Mouse (Mus musculus) MEL (cell line): ENCODE results near the gene Calhm2. TPM values are rescaled to one million over a fixed set of nuclear protein-coding genes. Genes with fewer than 3 reads are reported as not detected.

ENCODE experiments used
- DNase-seq: peaks from one replicate; pipeline ENCODE4 v3.0.0; 2011; ENCODE audit warnings: low read depth, low spot score
- H3K27ac ChIP-seq: 2 replicates; pipeline ENCODE4 v1.5.1; 2012; ENCODE audit warnings: low read depth, mild to moderate bottlenecking, control low read depth, low read length, moderate library complexity; ENCODE audit not compliant: control insufficient read depth
- H3K27me3 ChIP-seq, 2 experiments: fragments of 150-350 bp in 1 of 2; sonication (generic) in 1 of 2; 2 replicates each; pipeline ENCODE4 v1.6.1; 2012; ENCODE audit warnings: low read length in 2 of 2, mild to moderate bottlenecking in 2 of 2, improper control_type of control experiment in 1 of 2, moderate library complexity in 1 of 2; ENCODE audit not compliant: insufficient read depth in 2 of 2, control insufficient read depth in 1 of 2
- H3K36me3 ChIP-seq, 2 experiments: 2 replicates each; pipeline ENCODE4 v1.6.1; 2012 to 2014; ENCODE audit warnings: low read length in 2 of 2, improper control_type of control experiment in 1 of 2, inconsistent platforms in 1 of 2, mild to moderate bottlenecking in 1 of 2; ENCODE audit not compliant: insufficient read depth in 2 of 2, control insufficient read depth in 1 of 2
- H3K4me1 ChIP-seq, 2 experiments: fragments of 150-350 bp in 1 of 2; sonication (generic) in 1 of 2; 2 replicates each; pipeline ENCODE4 v1.6.1; 2012; ENCODE audit warnings: low read length in 2 of 2, improper control_type of control experiment in 1 of 2, mild to moderate bottlenecking in 1 of 2; ENCODE audit not compliant: insufficient read depth in 2 of 2, control insufficient read depth in 1 of 2
- H3K4me3 ChIP-seq, 2 experiments: fragments of 150-350 bp in 1 of 2; sonication (generic) in 1 of 2; 2 replicates each; pipeline ENCODE4 v1.5.1; 2012; ENCODE audit warnings: low read depth in 2 of 2, low read length in 2 of 2, mild to moderate bottlenecking in 2 of 2, moderate library complexity in 2 of 2, control low read depth in 1 of 2, improper control_type of control experiment in 1 of 2; ENCODE audit not compliant: control insufficient read depth in 1 of 2, insufficient read depth in 1 of 2
- H3K79me2 ChIP-seq: 2 replicates; pipeline ENCODE4 v1.6.1; 2012; ENCODE audit warnings: mild to moderate bottlenecking, low read length, moderate library complexity; ENCODE audit not compliant: control insufficient read depth, poor library complexity, insufficient read depth
- H3K9ac ChIP-seq: 2 replicates; pipeline ENCODE4 v1.6.1; 2012; ENCODE audit warnings: low read depth, mild to moderate bottlenecking, control low read depth, low read length, moderate library complexity; ENCODE audit not compliant: control insufficient read depth, poor library complexity, severe bottlenecking
- H3K9me3 ChIP-seq: fragments of 150-350 bp; sonication (generic); replicated peaks from 2 replicates; pipeline ENCODE4 v1.6.1; 2012; ENCODE audit warnings: mild to moderate bottlenecking, low read length, improper control_type of control experiment, moderate library complexity; ENCODE audit not compliant: insufficient read depth
- CTCF ChIP-seq, 3 experiments: IDR thresholded peaks in 2 of 3; conservative IDR thresholded peaks in 1 of 3; 2 replicates each; pipeline ENCODE4 v1.5.1; 2011 to 2012; ENCODE audit warnings: low read length in 3 of 3, low read depth in 2 of 3, mild to moderate bottlenecking in 2 of 3, improper control_type of control experiment in 1 of 3, inconsistent platforms in 1 of 3, mixed read lengths in 1 of 3, moderate library complexity in 1 of 3; ENCODE audit not compliant: control insufficient read depth in 1 of 3, insufficient read depth in 1 of 3, poor library complexity in 1 of 3, severe bottlenecking in 1 of 3
- E2F4 ChIP-seq: IDR thresholded peaks from 2 replicates; pipeline ENCODE4 v1.6.1; 2011; ENCODE audit warnings: low read depth, low read length, improper control_type of control experiment, borderline replicate concordance
- ELF1 ChIP-seq: IDR thresholded peaks from 2 replicates; pipeline ENCODE4 v1.6.1; 2014; ENCODE audit warnings: low read depth, mild to moderate bottlenecking, inconsistent platforms, low read length, improper control_type of control experiment, moderate library complexity
- EP300 ChIP-seq, 2 experiments: IDR thresholded peaks; 2 replicates each; pipeline ENCODE4 v1.6.1; 2011; ENCODE audit warnings: improper control_type of control experiment in 2 of 2, low read length in 2 of 2, low read depth in 1 of 2, mild to moderate bottlenecking in 1 of 2
- ETS1 ChIP-seq: IDR thresholded peaks from 2 replicates; pipeline ENCODE4 v1.6.1; 2012; ENCODE audit warnings: low read depth, mild to moderate bottlenecking, inconsistent platforms, low read length, improper control_type of control experiment, moderate library complexity
- GABPA ChIP-seq: IDR thresholded peaks from 2 replicates; pipeline ENCODE4 v1.6.1; 2012; ENCODE audit warnings: low read depth, mild to moderate bottlenecking, inconsistent platforms, low read length, improper control_type of control experiment, moderate library complexity
- KAT2A ChIP-seq: conservative IDR thresholded peaks from 2 replicates; pipeline ENCODE4 v1.6.1; 2012; ENCODE audit warnings: low read depth, low read length, improper control_type of control experiment, inconsistent platforms
- MAFK ChIP-seq: IDR thresholded peaks from 2 replicates; pipeline ENCODE4 v1.6.1; 2011; ENCODE audit warnings: low read depth, mild to moderate bottlenecking, low read length, improper control_type of control experiment, borderline replicate concordance
- MAZ ChIP-seq: IDR thresholded peaks from 2 replicates; pipeline ENCODE4 v1.6.1; 2012; ENCODE audit warnings: low read depth, mild to moderate bottlenecking, inconsistent platforms, low read length, improper control_type of control experiment
- MEF2A ChIP-seq: IDR thresholded peaks from 2 replicates; pipeline ENCODE4 v1.6.1; 2014; ENCODE audit warnings: low read depth, mild to moderate bottlenecking, inconsistent platforms, low read length, improper control_type of control experiment; ENCODE audit not compliant: poor library complexity, insufficient replicate concordance, severe bottlenecking; ENCODE audit errors: extremely low read depth
- MXI1 ChIP-seq: IDR thresholded peaks from 2 replicates; pipeline ENCODE4 v1.6.1; 2011; ENCODE audit warnings: mild to moderate bottlenecking, low read depth, low read length, improper control_type of control experiment
- NELFE ChIP-seq: IDR thresholded peaks from 2 replicates; pipeline ENCODE4 v1.6.1; 2011; ENCODE audit warnings: low read depth, low read length, improper control_type of control experiment
- POLR2A ChIP-seq, 2 experiments: IDR thresholded peaks; 2 replicates each; pipeline ENCODE4 v1.6.1; 2011 to 2012; ENCODE audit warnings: low read length in 2 of 2, mild to moderate bottlenecking in 2 of 2, control low read depth in 1 of 2, improper control_type of control experiment in 1 of 2, low read depth in 1 of 2, moderate library complexity in 1 of 2; ENCODE audit not compliant: control insufficient read depth in 1 of 2, insufficient read depth in 1 of 2, poor library complexity in 1 of 2
- POLR2AphosphoS2 ChIP-seq: IDR thresholded peaks from 2 replicates; pipeline ENCODE4 v1.6.1; 2011; ENCODE audit warnings: low read length, improper control_type of control experiment
- POLR2AphosphoS5 ChIP-seq: IDR thresholded peaks from 2 replicates; pipeline ENCODE4 v1.6.1; 2012; ENCODE audit warnings: low read depth, borderline replicate concordance, mild to moderate bottlenecking, inconsistent platforms, low read length, moderate library complexity, mixed read lengths
- RAD21 ChIP-seq: IDR thresholded peaks from 2 replicates; pipeline ENCODE4 v1.6.1; 2011; ENCODE audit warnings: mild to moderate bottlenecking, low read depth, low read length, improper control_type of control experiment
- RCOR1 ChIP-seq: IDR thresholded peaks from 2 replicates; pipeline ENCODE4 v1.6.1; 2012; ENCODE audit warnings: low read depth, mild to moderate bottlenecking, inconsistent platforms, low read length, improper control_type of control experiment
- SIN3A ChIP-seq: IDR thresholded peaks from 2 replicates; pipeline ENCODE4 v1.6.1; 2012; ENCODE audit warnings: low read length, improper control_type of control experiment, inconsistent platforms
- SMC3 ChIP-seq: IDR thresholded peaks from 2 replicates; pipeline ENCODE4 v1.6.1; 2011; ENCODE audit warnings: low read depth, low read length, improper control_type of control experiment
- TAL1 ChIP-seq: IDR thresholded peaks from 2 replicates; pipeline ENCODE4 v1.6.1; 2012; ENCODE audit warnings: mild to moderate bottlenecking, inconsistent platforms, low read length, moderate library complexity, mixed read lengths
- TBP ChIP-seq: IDR thresholded peaks from 2 replicates; pipeline ENCODE4 v1.8.0; 2011; ENCODE audit warnings: low read depth, low read length, improper control_type of control experiment
- TCF12 ChIP-seq: IDR thresholded peaks from 2 replicates; pipeline ENCODE4 v1.6.1; 2014; ENCODE audit warnings: low read depth, mild to moderate bottlenecking, inconsistent platforms, low read length, improper control_type of control experiment, moderate library complexity
- USF1 ChIP-seq: IDR thresholded peaks from 2 replicates; pipeline ENCODE4 v1.6.1; 2014; ENCODE audit warnings: low read depth, mild to moderate bottlenecking, inconsistent platforms, low read length, improper control_type of control experiment, moderate library complexity
- USF2 ChIP-seq, 2 experiments: IDR thresholded peaks; 2 replicates each; pipeline ENCODE4 v1.6.1; 2011 to 2012; ENCODE audit warnings: improper control_type of control experiment in 2 of 2, low read length in 2 of 2, borderline replicate concordance in 1 of 2, inconsistent platforms in 1 of 2, low read depth in 1 of 2, mild to moderate bottlenecking in 1 of 2; ENCODE audit not compliant: insufficient read depth in 1 of 2
- ZC3H11A ChIP-seq: IDR thresholded peaks from 2 replicates; pipeline ENCODE4 v1.6.1; 2012; ENCODE audit warnings: low read depth, mild to moderate bottlenecking, inconsistent platforms, low read length, improper control_type of control experiment
- ZKSCAN1 ChIP-seq: IDR thresholded peaks from 2 replicates; pipeline ENCODE4 v1.6.1; 2012; ENCODE audit warnings: low read depth, mild to moderate bottlenecking, inconsistent platforms, low read length, improper control_type of control experiment, moderate library complexity
- ZMIZ1 ChIP-seq: IDR thresholded peaks from 2 replicates; pipeline ENCODE4 v1.6.1; 2012; ENCODE audit warnings: low read depth, mild to moderate bottlenecking, inconsistent platforms, low read length, improper control_type of control experiment, moderate library complexity
- polyA plus RNA-seq, 2 experiments: library from polyadenylated mRNA; stranded (reverse) in 1 of 2; unstranded in 1 of 2; fragments of >175 nt in 1 of 2; fragments of >200 nt in 1 of 2; gene quantifications; 2 replicates each; pipeline versions ENCODE4 v1.2.1 to v1.2.4; 2012; ENCODE audit warnings: low replicate concordance in 2 of 2, low read depth in 1 of 2; ENCODE audit not compliant: insufficient read length in 2 of 2, insufficient read depth in 1 of 2, missing spikeins in 1 of 2
- total RNA-seq: library from RNA; depleted of rRNA; stranded (reverse); fragments of 300-350 nt; gene quantifications from 2 replicates; pipeline ENCODE4 v1.2.3, GENCODE M21; 2012

The Calhm2 gene
- total and polyA plus RNA-seq, 3 experiments, result 11.1 to 11.2 TPM; not detected in 1

GRCm38 (mm10) chr19:47122802-47123201 lies 15.3 kb downstream of the Calhm2 start:
- Histone ChIP-seq H3K27me3 (no peaks in the 10 kb centered on the region), H3K4me3 (no peak overlapping the region), H3K36me3 (peaks cover 0 to 30% of the 10 kb centered on the region in 2 experiments; a peak in 2 of 4 replicates), H3K9me3 (no peaks in the 10 kb centered on the region), H3K9ac (no peak overlapping the region), H3K4me1 (no peaks in the 10 kb centered on the region; a peak in 1 of 4 replicates), H3K79me2 (no peaks in the 10 kb centered on the region), H3K27ac (no peak overlapping the region)
- peak; percentile 83 for DNase-seq
- TF ChIP-seq POLR2AphosphoS5, result no peak
- peak; percentile 84 for TF ChIP-seq SMC3
- TF ChIP-seq CTCF (IDR thresholded peaks at IDR 0.05 in 2 of 3, conservative IDR thresholded peaks at IDR 0.05 in 1 of 3; ENCODE audit: control insufficient read depth in 1 of 3, insufficient read depth in 1 of 3, low read depth in 2 of 3, low read length in 3 of 3, poor library complexity in 1 of 3, severe bottlenecking in 1 of 3), result peak; percentile 85 to 91 (median 87)
- peak; percentile 57 for TF ChIP-seq ZC3H11A
- TF ChIP-seq RAD21, result peak; percentile 45

- no peak overlapping the region for H3K4me3 ChIP-seq
- no peak overlapping the region for H3K9ac ChIP-seq
- H3K79me2 ChIP-seq, result no peaks in the 10 kb centered on the region
- H3K27me3 ChIP-seq, result no peaks in the 10 kb centered on the region
- H3K4me1 ChIP-seq, result no peaks in the 10 kb centered on the region; a peak in 1 of 4 replicates
- TF ChIP-seq CTCF (IDR thresholded peaks at IDR 0.05 in 2 of 3, conservative IDR thresholded peaks at IDR 0.05 in 1 of 3; ENCODE audit: control insufficient read depth in 1 of 3, insufficient read depth in 1 of 3, low read depth in 2 of 3, low read length in 3 of 3, poor library complexity in 1 of 3, severe bottlenecking in 1 of 3) (peak; percentile 65 to 95 (median 93)), E2F4 (no peak), MAZ (no peak), SMC3 (peak; percentile 79), SIN3A (no peak), POLR2AphosphoS2 (no peak), EP300 (IDR thresholded peaks at IDR 0.05; ENCODE audit: low read depth in 1 of 2, low read length in 2 of 2) (no peak), ZKSCAN1 (no peak), ELF1 (no peak), MAFK (no peak), MXI1 (no peak), ZC3H11A (0 out of 2 replicates have a peak, but pooled peaks have one; percentile 41), USF2 (IDR thresholded peaks at IDR 0.05; ENCODE audit: borderline replicate concordance in 1 of 2, insufficient read depth in 1 of 2, low read depth in 1 of 2, low read length in 2 of 2) (no peak), TAL1 (no peak), RAD21 (peak; percentile 68), NELFE (no peak), ZMIZ1 (no peak), ETS1 (no peak), TCF12 (no peak), MEF2A (no peak), KAT2A (no peak), GABPA (no peak), USF1 (no peak), TBP (no peak), POLR2A (IDR thresholded peaks at IDR 0.05; ENCODE audit: control insufficient read depth in 1 of 2, insufficient read depth in 1 of 2, low read depth in 1 of 2, low read length in 2 of 2, poor library complexity in 1 of 2) (no peak), RCOR1 (no peak)
- TF ChIP-seq, all 39 proteins: peak for 4
- Histone ChIP-seq H3K9me3 (no peaks in the 10 kb centered on the region), H3K36me3 (peaks cover 0 to 35% of the 10 kb centered on the region in 2 experiments; a peak in 2 of 4 replicates), H3K27ac (no peak overlapping the region)
- peak; percentile 76 for DNase-seq
Observed at GRCm38 (mm10) chr19:47121054-47121453, 17.0 kb downstream of the Calhm2 start.
